Mouse (Mus musculus) small intestine, adult 2 months (tissue): ENCODE data around the gene Wapl.

ENCODE experiments used
- CTCF ChIP-seq: fragments of 200-500 bp; IDR thresholded peaks from 2 replicates; pipeline ENCODE4 v1.5.1; 2012; ENCODE audit warnings: low read depth, mild to moderate bottlenecking, control low read depth, inconsistent platforms, low read length, moderate library complexity, mixed read lengths; ENCODE audit not compliant: insufficient replicate concordance, insufficient read length; ENCODE audit errors: extremely low read depth
- POLR2A ChIP-seq: fragments of 200-500 bp; IDR thresholded peaks from 2 replicates; pipeline ENCODE4 v1.6.1; 2012; ENCODE audit warnings: low read depth, mild to moderate bottlenecking, control low read depth, inconsistent platforms, low read length, moderate library complexity

DNA sequence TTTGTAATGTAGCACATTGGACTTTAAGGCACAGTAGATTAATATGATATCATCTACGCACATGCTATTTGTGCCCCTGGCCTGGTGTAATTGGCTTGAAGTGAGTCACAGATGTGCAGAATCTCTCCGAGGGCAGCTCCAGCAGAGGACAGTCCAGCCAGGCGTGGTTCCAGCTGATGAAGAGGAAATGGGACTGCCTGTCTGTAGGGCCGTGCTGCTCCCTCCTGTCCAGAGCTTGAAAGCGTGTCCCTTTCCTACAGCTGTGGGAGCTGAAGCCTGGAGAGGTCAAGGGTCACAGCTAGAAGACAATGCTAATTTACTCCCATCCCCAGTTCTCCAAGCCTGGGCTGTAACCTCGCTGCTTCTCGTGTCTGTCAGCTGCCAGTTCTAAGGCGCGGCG lies 89.0 kb downstream of the Wapl start:
- TF ChIP-seq POLR2A, result no peak
- TF ChIP-seq CTCF, result no peak
